Mouse (Mus musculus) heart, postnatal 0 days (tissue): ENCODE measurements at regions not wholly inside any gene's neighbourhood (a gene's known extent, or its start where the extent isn't known, plus 50 kb on each side); places are given as distances from the start of the nearest gene placed in this dataset.

Source experiments
- CTCF ChIP-seq: IDR thresholded peaks from 2 replicates; pipeline ENCODE4 v1.5.1; 2016; ENCODE audit warnings: antibody characterized with exemption, control low read depth, low read depth
- EP300 ChIP-seq: IDR thresholded peaks from 2 replicates; pipeline ENCODE4 v1.6.1; 2016; ENCODE audit warnings: antibody characterized with exemption, low read depth

GRCm38 (mm10) chr2:133443490-133443889 is 108.5 kb upstream of the Bmp2 start:
- TF ChIP-seq EP300 (no peak), CTCF (no peak)
